Mouse (Mus musculus) skeletal muscle tissue, adult 2 months (tissue): ENCODE measurements at regions not wholly inside any gene's neighbourhood (a gene's known extent, or its start where the extent isn't known, plus 50 kb on each side); places are given as distances from the start of the nearest gene placed in this dataset.

Experiments used
- DNase-seq: peaks from one replicate; pipeline ENCODE4 v3.0.0-alpha.2; 2012; ENCODE audit warnings: low read depth, low spot score

DNA sequence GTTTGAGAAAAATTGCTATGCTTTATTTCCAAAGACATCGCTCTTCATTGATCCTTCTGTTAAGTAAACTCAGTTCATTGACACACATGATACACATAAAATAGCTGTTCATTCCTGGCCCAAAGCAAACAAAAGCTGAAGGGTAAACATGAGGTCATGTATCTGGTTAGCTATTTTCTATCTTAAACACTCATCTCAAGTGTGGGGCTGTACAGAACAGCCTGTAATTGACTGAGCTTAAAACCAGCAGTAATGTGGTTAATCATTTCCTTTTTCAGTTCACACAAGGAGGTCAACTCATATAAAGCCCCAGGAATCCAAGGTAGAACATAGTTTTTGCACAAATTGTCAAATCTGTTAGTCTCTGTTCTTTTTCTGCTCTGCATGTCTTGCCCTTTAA is 94.5 kb downstream of the Cldn17 start:
- no peak for DNase-seq

GRCm38 (mm10) chr16:88408144-88408543 is 98.6 kb downstream of the Cldn17 start:
- DNase-seq, result no peak

DNA sequence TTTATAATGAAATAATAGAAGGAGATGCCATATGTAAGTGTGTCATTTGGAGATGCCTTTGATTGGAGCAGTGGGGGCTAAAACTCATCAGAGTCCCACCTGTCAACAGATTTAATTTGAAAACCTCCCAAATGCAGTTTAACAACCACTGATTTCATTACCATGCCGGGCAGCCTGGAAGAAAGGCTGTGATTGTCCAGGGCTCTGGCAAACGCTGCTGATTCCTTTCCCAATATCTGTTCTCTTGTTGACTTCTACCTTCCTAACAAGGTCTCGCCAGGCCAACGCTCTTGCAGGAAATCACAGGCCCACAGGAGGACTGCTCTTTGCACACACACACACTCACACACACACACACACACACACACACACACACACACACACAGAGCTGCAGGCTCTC is 102.4 kb downstream of the Cldn17 start:
- no peak for DNase-seq

DNA sequence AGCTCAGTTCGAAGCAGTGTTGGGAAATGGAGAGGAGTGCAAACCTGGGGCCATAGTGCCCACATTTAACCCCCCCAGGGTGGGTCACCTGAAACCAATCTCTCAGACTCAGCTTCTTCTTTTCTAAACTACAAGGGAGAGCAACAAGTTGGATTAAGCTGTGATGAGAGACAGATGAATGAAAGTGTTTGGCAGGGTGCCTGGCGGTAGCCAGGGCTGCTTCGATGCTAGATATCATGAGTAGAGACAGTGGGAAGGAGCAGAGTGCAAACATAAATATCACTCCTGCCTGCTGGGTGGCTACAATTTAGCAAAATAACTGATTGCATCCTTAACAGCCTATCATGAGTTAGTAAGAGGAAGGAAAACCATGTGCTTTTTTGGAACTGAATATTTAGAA is 106.9 kb downstream of the Cldn17 start:
- DNase-seq, result no peak

DNA sequence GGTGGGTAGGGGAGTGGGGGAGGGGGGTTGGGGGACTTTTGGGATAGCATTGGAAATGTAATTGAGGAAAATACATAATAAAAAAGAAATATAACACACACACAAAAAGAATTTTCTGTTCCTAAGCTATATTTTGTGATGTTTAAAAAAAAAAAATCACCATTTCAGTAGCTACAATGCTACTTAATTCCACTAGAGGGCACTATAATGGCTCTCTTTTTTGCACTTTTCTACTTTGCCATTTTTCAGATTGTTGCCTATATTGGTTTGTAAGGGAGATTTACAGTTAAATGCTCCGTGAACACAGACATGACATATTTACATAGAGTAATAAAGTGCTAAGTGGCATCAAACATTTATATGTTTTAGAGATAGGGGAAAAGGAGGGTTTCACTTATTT is 102.7 kb upstream of the Grik1 start:
- no peak for DNase-seq

DNA sequence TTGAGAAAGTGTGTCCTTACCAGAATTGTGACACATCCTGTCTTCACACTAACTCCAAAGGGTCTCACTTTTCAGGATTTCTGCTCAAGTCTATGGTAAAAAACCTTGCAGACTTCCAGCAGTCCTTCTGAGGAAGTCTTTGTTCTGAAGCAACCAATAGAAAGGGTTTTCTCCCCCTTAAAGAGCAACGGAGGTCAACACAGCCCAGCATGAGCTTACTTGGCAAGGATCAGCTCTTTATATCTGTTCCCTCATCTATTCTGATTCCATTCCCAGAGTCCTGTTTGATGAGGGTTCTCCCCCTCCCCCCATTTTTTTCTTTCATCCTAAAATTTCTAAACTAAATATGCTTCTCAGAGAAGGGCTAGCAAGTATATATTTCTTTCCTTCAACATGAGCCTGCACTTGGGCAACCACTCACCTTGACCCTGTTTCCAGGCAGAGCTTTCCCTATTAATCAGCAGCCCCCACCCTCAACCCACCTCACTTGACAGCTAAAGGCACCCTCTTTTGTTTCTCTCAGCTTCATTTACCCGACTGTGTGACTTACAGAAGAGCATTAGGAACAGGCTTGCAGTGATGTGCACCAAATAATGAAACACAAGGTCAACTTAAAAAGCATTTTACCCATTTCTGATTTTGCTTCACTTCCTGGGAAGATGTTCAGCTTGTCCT is 91.7 kb upstream of the Grik1 start:
- DNase-seq, result no peak

DNA sequence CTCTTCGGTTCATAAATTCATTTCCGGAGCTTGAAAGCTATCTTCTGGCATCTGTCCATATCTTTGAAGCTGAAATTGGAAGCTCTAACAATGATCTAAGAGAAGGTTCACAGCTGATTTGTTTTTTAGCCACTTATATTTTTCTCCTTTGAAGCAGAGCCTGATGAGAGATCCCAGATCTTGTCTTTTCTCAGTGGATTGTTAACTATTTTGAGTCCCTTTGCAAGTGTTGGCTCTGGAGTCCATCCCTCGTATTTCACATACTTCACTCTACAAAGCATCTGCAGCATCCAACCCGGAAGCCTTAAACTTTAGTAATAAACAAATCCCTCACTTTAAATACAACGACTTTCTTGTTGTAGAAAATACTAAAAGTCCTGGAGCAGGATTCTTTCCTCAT is 85.6 kb upstream of the Grik1 start:
- DNase-seq, result no peak

DNA sequence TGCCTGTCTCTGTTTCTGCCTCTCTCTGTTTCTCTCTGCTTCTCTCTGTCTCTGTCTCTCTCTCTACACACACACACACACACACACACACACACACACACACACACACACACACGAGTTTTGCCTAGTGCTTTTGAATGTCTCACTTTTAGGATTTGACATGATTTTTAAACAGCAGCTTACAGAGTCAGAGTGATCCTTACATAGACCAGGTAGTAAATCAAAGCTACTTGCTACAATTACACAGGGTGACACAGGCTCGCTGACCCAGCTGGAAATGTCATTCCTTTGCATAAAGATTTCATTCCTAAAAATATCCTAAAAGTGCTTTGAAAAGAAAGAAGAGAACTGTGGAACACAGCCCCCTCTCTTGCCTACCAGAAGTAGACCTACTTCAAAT is 84.5 kb upstream of the Grik1 start:
- DNase-seq, result no peak

DNA sequence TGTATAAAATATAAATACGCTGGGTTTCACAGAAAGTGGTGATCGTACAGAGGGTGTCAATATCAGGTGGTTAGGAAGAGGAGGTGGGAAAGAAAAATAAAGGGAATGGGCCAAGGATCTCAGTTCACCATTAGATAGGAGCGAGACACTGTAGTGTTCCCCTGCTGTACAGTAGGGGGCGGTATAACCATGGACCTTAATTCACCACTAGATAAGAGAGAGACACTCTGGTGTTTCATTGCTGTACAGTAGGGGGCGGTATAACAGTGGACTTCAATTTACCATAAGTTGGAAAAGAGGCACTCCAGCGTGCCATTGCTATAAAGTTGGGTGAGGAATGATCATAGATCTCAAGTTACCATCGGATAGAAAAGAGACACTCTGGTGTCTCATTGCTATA is 82.0 kb upstream of the Grik1 start:
- peak; percentile 17 for DNase-seq

- no peak for DNase-seq
These were observed 78.1 kb upstream of the Grik1 start for GRCm38 (mm10) chr16:88368146-88368545.

DNA sequence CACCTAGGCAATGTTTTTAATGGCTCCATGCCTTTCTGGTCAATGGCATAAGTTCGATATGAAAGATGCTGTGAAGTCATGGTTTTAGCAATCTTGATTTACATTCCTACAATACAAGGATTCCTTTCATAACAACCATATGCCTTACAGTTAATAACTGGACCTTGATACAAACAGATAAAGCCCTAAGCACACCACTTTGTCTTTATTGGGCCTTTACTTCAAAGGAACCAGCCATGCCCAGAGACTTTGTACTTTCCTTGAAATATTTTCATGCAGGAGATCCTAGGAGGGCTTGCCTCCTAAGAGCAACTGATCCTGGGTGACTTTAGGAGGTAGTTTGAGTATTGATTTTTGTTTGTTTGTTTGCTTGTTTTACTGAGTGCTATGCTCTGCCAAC is 77.1 kb upstream of the Grik1 start:
- DNase-seq, result no peak

DNA sequence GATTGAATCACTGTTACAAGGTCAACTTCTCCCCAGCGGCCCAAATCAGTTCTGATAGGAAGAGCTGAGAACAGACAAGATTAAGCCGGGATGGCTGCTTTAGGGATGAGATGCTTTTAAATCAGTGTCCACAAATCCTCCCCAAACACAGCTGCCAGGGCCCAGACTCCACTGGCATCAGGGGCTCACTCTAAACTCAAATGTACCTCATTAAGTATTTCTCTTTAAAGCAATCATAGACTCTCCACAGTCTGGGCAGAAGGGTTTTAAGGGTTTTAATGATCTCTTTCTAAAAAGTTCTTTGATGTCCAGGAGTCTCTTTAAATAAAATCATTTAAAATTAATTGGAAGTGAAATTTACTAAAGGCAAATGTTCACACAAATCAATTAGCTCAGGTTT is 70.0 kb upstream of the Grik1 start:
- DNase-seq, result no peak
